Mouse (Mus musculus) midbrain, embryonic 15.5 days (tissue): ENCODE data around the gene Dnal4. TPM values are rescaled to one million over a fixed set of nuclear protein-coding genes. Genes with fewer than 3 reads are reported as not detected.
"Not testable (repeated sequence)": the region's sequence is repeated elsewhere in the genome, so short reads cannot be mapped to it uniquely, and the experiment has no call there.

Experiments
- ATAC-seq: fragments of 200-750 bp; cut with Nextera tagmentation; replicated peaks from 2 replicates; pipeline ENCODE4 v1.8.0; 2017; ENCODE audit warnings: moderate TSS enrichment
- H3K27ac ChIP-seq: fragments of 300-500 bp; sonication (generic); 2 replicates; pipeline ENCODE4 v1.5.1; 2015; ENCODE audit warnings: mild to moderate bottlenecking, inconsistent platforms
- H3K27me3 ChIP-seq: fragments of 300-500 bp; sonication (generic); replicated peaks from 2 replicates; pipeline ENCODE4 v1.6.1; 2015; ENCODE audit warnings: inconsistent platforms
- H3K36me3 ChIP-seq: fragments of 300-500 bp; sonication (generic); replicated peaks from 2 replicates; pipeline ENCODE4 v1.6.1; 2015; ENCODE audit warnings: inconsistent platforms
- H3K4me1 ChIP-seq: fragments of 300-500 bp; sonication (generic); 2 replicates; pipeline ENCODE4 v1.6.1; 2015; ENCODE audit warnings: inconsistent platforms
- H3K4me2 ChIP-seq: fragments of 300-500 bp; sonication (generic); 2 replicates; pipeline ENCODE4 v1.6.1; 2015; ENCODE audit warnings: inconsistent platforms, mild to moderate bottlenecking, moderate library complexity
- H3K4me3 ChIP-seq: fragments of 300-500 bp; sonication (generic); 2 replicates; pipeline ENCODE4 v1.5.1; 2015; ENCODE audit warnings: mild to moderate bottlenecking, inconsistent platforms
- H3K9ac ChIP-seq: fragments of 300-500 bp; sonication (generic); 2 replicates; pipeline ENCODE4 v1.6.1; 2015; ENCODE audit warnings: mild to moderate bottlenecking, inconsistent platforms
- H3K9me3 ChIP-seq: fragments of 300-500 bp; sonication (generic); 2 replicates; pipeline ENCODE4 v1.6.1; 2016; ENCODE audit warnings: inconsistent platforms
- WGBS: fragments of 180-500 bp; shearing (Covaris S2); methylation state at CpG from one replicate; pipeline ENCODE4 v1.1.7; 2015; ENCODE audit warnings: mixed read lengths; 5-methylcytosine and 5-hydroxymethylcytosine counted together
- polyA plus RNA-seq: library from polyadenylated mRNA; unstranded; fragments of >200 nt; fragmentation: Nextera tagmentation; extraction: Ambion mirVana; gene quantifications from 2 replicates; pipeline ENCODE4 v1.2.1, GENCODE M21; 2015

Dnal4 gene
- 80.6 and 81.1 TPM in 2 replicates for polyA plus RNA-seq

DNA sequence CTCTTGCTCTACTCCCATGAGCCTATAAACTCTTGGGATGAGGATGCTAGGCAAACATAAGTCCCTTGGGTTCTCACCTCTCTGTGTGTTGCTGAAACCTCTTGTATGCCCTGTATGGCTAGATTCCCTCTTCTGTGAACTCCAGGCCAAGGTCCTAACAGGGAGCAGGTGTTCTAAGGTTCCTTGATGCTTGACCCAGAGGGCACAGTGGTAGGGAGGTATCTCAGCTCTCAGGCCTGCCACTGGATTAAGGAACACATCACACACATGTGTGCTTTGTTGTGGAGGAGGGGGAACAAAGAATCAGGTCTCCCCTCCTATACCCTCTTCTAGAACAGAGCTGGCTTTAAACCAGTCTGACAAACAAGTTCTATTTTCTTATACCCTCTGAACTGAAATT lies at the start of gene Dnal4:
Gene Dnal4 (minus strand): TSS at position 101 of the 400 bp plus-strand sequence.
- no peak for ATAC-seq
- H3K9ac ChIP-seq = no peak within 1 kb of the TSS
- H3K4me2 ChIP-seq = no peak within 1 kb of the TSS
- H3K4me1 ChIP-seq = peaks cover 21% of the 10 kb centered on the region
- no peak within 1 kb of the TSS for H3K4me3 ChIP-seq
- no peak within 1 kb of the TSS for H3K27ac ChIP-seq
- no peaks in the 10 kb centered on the region for H3K36me3 ChIP-seq
- no peaks in the 10 kb centered on the region for H3K27me3 ChIP-seq
- no peaks in the 10 kb centered on the region for H3K9me3 ChIP-seq

DNA sequence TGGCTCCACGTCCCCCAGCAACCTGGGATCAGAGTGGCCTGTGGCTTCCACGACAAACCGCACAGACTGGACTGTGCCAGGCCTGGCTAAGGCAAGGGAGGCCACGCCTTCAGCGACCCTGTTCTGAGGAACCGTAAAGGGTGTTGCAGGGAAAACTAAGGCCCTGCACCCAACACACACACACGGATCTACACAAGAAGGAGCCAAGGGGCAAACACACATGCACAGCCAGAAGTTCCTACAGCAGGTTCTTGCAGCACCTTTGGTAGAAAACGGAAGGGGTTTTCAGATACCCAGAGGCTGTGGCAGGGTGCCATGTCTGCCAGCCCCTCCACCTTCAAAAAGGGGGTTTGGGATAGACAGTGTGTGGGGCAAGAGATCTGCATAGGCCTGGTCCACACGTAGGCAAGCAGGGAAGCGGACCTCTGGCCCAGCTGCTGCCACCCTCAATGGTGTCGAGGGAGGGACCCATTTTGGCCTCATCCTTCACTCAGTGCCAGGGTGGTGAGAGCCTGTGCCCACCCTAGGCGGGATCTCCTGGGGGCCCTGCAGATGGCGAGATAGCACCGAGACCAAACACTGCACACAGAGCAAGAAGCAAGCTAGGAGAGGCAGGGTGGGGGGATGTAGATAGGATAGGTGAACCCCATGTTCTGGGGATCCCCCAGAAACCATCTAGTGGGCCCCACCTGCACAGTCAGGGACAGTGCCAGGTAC lies 49.6 kb upstream of the Dnal4 start:
- Histone ChIP-seq H3K9ac (0 out of 2 replicates have a peak overlapping the region, but pooled peaks have one; percentile 4), H3K4me3 (no peak overlapping the region), H3K36me3 (peaks cover 9% of the 10 kb centered on the region; the same call in 1 of the 2 replicates), H3K27me3 (no peaks in the 10 kb centered on the region), H3K4me1 (peaks cover 76% of the 10 kb centered on the region), H3K4me2 (no peak overlapping the region; the same call in 1 of the 2 replicates), H3K9me3 (no peaks in the 10 kb centered on the region), H3K27ac (no peak overlapping the region)
- WGBS = 88% methylated on average over 14 of the region's 14 CpGs
- no peak for ATAC-seq

DNA sequence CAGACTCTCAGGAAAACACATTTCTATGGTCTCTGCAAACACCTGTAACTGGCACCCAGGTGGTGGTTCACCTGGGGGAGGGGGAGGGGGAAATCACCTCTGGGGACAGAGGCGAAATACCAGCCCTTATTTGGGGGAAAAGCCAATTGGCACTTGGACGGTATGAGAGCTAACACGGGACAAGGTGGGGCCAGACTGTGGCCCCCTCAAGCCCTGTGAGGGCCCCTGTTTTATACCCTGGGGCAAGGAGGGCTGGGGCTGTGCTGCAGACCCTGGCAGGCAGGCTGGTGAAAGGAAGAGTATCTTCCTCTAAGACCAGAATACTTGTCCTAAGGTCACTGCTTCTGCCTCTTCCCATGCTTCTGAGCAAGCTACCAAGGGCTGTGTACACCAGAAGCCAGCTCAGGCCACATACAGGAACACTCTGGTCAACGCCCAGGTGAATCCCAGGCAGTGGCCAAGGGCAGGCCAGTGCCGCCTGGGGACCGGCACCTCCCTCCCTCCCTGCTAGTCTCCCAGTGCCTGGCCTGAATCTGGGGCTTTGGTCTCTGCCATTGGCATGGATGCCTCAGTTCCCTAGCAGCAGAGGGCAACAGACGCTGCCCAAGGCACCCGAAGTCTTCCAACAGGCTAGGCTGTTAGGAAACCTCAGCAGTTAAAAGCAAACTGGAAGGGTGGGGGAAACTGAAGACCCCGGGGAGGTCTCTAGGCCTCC lies 48.7 kb upstream of the Dnal4 start:
- H3K4me3 ChIP-seq = no peak overlapping the region
- peaks cover 9% of the 10 kb centered on the region; the same call in 1 of the 2 replicates for H3K36me3 ChIP-seq
- H3K4me2 ChIP-seq = no peak overlapping the region
- H3K4me1 ChIP-seq = peaks cover 67% of the 10 kb centered on the region
- no peak overlapping the region for H3K27ac ChIP-seq
- ATAC-seq = no peak
- H3K9me3 ChIP-seq = no peaks in the 10 kb centered on the region
- peak overlapping the region; percentile 4; the same call in 1 of the 2 replicates for H3K9ac ChIP-seq
- 89% methylated on average over 9 of the region's 9 CpGs for WGBS
- H3K27me3 ChIP-seq = no peaks in the 10 kb centered on the region

DNA sequence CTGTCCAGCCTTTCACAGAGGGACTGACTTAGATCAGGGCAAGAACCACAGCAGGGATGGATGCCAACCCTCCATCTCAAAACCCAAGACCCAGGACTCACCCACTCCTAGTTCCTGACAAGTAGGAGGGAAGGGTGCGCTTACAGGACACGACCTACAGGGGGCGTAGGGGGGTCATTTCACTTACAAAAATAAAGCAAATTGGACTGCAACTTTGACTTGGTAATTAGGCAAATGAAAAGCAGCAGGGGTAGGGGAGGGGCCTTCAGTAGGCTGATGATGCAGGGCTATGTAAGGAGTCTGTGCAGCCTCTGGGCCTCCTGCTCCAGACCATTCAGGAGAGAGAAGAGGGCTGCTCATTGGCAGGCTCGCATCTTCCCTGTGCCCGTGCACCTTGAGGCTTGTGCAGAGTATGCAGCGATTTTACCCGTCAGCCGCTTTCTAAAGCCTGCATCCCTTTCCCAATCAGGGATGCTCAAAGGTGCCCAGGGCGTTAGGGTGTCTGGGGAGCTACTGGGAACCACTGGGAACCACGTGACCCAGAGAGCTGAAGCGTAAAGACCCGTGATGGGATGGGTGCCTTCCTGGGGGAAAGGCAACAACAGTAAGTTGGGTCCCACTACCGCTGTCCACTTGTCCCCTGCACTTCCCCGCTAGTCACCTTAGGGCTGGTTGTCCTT lies 47.6 kb upstream of the Dnal4 start:
- peaks cover 58% of the 10 kb centered on the region for H3K4me1 ChIP-seq
- no peaks in the 10 kb centered on the region for H3K27me3 ChIP-seq
- H3K4me2 ChIP-seq = peak overlapping the region; percentile 4; the same call in 1 of the 2 replicates
- H3K36me3 ChIP-seq = peaks cover 9% of the 10 kb centered on the region; the same call in 1 of the 2 replicates
- WGBS = 44% methylated on average over 14 of the region's 14 CpGs
- ATAC-seq = no peak
- H3K4me3 ChIP-seq = no peak overlapping the region
- H3K9ac ChIP-seq = no peak overlapping the region
- no peaks in the 10 kb centered on the region for H3K9me3 ChIP-seq
- peak overlapping the region; percentile 48; the same call in 1 of the 2 replicates for H3K27ac ChIP-seq

DNA sequence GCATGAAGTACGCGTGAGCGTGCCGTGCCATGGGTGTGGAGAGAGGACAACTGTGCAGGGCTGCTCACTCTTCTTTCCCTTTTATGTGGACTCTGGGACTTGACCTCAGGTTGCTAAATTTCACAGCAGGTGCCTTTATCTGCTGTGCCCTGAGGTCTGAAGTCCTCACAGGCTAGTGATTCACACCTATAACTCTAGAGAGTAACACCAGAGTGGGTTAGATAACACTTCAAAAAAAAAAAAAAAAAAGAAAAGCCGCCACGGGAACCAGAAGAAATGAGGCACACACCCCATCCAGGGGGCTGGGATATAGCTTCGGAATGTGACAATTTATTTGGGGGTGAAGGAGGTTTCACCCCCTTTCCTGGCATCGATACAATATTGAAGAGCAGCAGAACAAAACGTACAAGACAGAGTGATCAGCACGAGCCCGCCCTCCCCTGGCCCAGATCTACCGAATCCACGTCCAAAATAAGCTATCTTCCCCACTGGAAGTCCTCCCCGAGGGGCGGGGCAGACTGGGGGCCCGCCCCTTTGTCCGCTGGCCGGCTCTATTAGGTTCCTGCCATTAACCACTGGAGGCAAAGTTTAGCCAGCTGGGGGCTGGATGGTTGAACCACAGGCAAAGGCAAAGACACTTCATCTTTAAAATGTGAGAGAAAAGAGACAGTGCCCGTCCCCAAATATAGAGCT lies 46.1 kb upstream of the Dnal4 start:
- H3K4me2 ChIP-seq = no peak overlapping the region
- no peak overlapping the region for H3K27ac ChIP-seq
- H3K9ac ChIP-seq = no peak overlapping the region
- peaks cover 9% of the 10 kb centered on the region; the same call in 1 of the 2 replicates for H3K36me3 ChIP-seq
- H3K9me3 ChIP-seq = no peaks in the 10 kb centered on the region
- H3K4me3 ChIP-seq = no peak overlapping the region
- H3K27me3 ChIP-seq = no peaks in the 10 kb centered on the region
- WGBS = 70% methylated on average over 19 of the region's 19 CpGs
- H3K4me1 ChIP-seq = peaks cover 43% of the 10 kb centered on the region
- no peak for ATAC-seq

DNA sequence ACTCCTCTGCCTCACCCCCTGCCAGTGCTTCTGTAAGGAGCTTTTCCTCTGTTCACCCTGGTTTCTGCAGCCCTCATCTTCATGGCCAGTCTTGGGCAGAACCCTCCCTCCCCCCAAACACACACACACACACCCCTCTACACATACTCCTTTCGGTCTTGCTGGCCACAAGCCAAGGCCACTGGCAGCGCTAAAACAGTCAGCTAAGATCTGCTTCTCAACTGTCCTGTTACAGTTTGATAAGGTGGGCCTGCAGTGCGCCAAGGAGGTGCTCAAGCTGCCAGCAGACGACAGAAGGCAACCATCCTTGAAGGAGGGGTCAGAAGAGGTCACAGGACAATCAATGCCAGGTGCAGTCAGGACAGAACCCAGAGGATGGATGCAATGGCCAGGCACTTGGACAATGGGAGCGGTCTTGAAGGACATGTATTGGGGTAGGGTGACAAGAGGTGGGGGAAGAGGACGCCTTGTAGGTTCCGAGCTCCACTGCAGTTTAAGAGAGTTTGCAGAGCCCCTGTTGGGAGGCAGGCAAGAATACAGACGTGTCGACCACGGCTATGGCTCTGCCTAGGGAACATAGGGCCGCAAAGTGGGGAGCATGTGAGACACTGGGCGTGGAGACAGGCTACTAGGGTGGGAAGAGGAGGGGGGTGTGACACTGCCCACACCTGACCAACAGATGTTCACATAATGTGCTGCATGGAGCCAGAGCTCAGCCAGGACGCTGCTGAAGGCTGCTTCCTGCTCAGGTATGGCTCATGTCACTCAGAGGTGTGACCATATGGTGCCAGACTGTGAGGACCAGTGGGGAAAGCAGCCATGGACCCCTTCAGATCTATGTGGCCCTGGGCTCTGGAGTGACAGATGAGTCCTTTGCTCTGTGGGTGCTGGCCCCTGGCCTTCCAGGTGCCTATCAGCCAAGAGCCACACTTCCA lies 44.9 kb upstream of the Dnal4 start:
- no peak overlapping the region for H3K27ac ChIP-seq
- no peak overlapping the region for H3K9ac ChIP-seq
- H3K4me2 ChIP-seq = no peak overlapping the region
- 68% methylated on average over 13 of the region's 13 CpGs for WGBS
- H3K27me3 ChIP-seq = no peaks in the 10 kb centered on the region
- H3K36me3 ChIP-seq = peaks cover 9% of the 10 kb centered on the region; the same call in 1 of the 2 replicates
- ATAC-seq = 0 out of 2 replicates have a peak, but pooled peaks have one; percentile 15
- H3K4me1 ChIP-seq = peaks cover 31% of the 10 kb centered on the region
- H3K9me3 ChIP-seq = no peaks in the 10 kb centered on the region
- H3K4me3 ChIP-seq = no peak overlapping the region

DNA sequence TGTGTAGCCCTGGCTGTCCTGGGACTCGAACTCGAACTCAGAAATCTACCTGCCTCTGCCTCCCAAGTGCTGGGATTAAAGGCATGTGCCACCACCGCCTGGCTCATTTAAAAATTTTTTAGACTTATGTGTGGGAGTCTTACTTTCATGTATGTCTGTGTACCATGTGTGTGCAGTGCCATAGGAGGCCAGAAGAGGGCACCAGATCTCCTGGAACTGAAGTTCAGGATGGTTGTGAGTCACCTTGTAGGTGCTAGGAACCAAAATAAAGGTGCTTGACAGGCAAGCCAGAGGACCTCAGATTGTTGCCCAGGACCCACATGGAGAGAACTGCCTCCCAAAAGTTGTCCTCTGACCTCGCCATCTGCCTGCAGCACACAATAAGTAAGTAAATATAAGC lies 40.7 kb upstream of the Dnal4 start:
- Histone ChIP-seq H3K4me3 (no peak overlapping the region), H3K4me2 (no peak overlapping the region), H3K27ac (no peak overlapping the region), H3K36me3 (peaks cover 4% of the 10 kb centered on the region; the same call in 1 of the 2 replicates), H3K9ac (no peak overlapping the region), H3K4me1 (0 out of 2 replicates have a peak, but pooled peaks cover 3% of the 10 kb centered on the region), H3K27me3 (no peaks in the 10 kb centered on the region), H3K9me3 (no peaks in the 10 kb centered on the region)
- ATAC-seq = no peak
- 89% methylated on average over 4 of the region's 4 CpGs for WGBS

DNA sequence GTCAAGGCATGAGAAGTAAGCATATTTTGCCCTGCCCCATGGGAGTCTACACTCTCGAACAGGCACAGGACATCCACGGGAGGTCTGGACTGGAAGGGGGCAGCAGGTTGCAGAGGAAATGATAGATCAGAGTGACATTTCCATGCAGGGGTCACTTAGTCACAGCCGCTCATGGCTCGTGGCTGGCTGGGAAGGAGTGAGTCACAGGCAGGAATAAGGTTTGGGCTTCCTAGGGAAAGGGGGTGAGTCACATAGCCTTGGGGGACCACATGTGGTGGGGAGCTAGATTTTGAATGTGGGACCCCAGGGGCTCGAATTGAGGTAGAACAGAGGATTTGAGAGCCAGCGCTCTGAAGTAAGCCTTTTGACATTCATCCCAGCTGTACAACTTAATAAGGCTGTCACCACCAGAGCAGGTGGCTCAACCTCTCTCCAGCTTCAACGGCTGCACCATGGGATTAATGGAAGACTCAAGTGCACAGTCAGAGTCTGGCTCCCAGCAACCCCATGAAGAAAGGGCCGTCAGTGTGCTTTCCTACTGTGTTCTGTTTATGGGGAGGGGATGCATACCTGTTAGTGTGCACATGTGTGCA lies 36.1 kb upstream of the Dnal4 start:
- H3K4me1 ChIP-seq = 0 out of 2 replicates have a peak, but pooled peaks cover 3% of the 10 kb centered on the region
- no peak overlapping the region for H3K27ac ChIP-seq
- no peak overlapping the region for H3K4me2 ChIP-seq
- no peak overlapping the region for H3K4me3 ChIP-seq
- no peaks in the 10 kb centered on the region for H3K36me3 ChIP-seq
- no peak for ATAC-seq
- no peak overlapping the region for H3K9ac ChIP-seq
- no peaks in the 10 kb centered on the region; the same call in 1 of the 2 replicates for H3K27me3 ChIP-seq
- no peaks in the 10 kb centered on the region for H3K9me3 ChIP-seq
- WGBS = 26% methylated on average over 8 of the region's 8 CpGs

DNA sequence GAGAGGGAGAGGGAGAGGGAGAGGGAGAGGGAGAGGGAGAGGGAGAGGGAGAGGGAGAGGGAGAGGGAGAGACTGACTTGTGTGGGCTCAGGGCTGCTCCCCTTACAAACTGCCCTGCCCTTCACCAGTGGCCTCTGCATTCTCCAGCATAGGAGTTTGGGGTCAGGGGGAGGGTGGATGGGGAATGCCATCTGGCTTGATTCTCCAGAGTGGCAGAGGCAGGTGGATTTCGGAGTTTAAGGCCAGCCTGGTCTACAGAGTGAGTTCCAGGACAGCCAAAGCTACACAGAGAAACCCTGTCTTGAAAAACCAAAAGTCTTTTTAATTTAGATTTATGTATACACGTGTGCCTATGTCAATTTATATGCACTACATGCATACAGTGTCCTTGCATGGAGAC lies 35.2 kb upstream of the Dnal4 start:
- H3K9ac ChIP-seq, ATAC-seq, H3K4me3 ChIP-seq, H3K4me1 ChIP-seq, H3K27ac ChIP-seq, H3K9me3 ChIP-seq, H3K36me3 ChIP-seq, H3K4me2 ChIP-seq, H3K27me3 ChIP-seq: not testable (repeated sequence)
- WGBS = 58% methylated on average over 2 of the region's 2 CpGs

DNA sequence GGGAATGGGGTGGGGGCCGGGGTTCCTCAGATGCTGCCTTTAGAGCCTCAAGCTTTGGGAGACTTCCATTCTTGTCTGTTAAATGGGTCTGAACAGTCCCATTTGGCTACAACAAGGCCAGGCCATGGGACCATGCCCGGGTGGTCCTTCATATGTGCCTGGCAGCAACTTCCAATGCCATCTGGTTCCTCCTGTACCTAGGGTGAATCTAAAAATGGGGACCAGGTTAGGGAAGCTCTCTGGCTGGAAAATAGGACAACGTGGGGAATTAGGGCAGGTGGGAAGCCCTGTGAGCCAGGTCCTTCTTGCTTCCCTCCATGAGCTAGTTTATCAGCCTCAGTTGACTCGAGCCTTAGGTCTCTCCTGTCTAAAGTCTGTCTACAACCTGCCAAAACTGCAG lies 33.3 kb upstream of the Dnal4 start:
- peaks cover 18% of the 10 kb centered on the region for H3K27me3 ChIP-seq
- H3K27ac ChIP-seq = no peak overlapping the region
- no peak overlapping the region for H3K4me3 ChIP-seq
- H3K9me3 ChIP-seq = no peaks in the 10 kb centered on the region
- 72% methylated on average over 4 of the region's 4 CpGs for WGBS
- H3K4me2 ChIP-seq = no peak overlapping the region
- 0 out of 2 replicates have a peak, but pooled peaks cover 3% of the 10 kb centered on the region for H3K4me1 ChIP-seq
- no peaks in the 10 kb centered on the region for H3K36me3 ChIP-seq
- ATAC-seq = no peak
- H3K9ac ChIP-seq = no peak overlapping the region

DNA sequence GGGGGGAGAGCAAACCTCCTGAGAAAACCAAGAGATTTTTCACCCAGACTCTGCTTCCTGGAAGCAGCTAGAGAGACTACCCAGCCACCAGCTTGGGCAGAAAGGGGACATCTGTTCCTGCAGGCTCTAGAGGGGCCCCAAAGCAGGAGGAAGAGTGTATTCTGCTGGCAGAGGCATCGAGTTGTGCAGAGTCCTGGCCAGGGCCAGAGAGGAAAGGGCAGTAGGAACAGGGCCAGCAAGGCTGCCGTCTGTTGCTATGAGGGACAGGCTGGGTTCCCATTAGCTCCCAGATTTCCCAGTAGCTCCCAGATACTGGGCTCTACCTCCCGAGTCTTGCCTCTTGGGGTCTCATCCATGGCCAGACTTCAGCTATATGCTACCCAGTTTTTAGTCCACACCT lies 32.4 kb upstream of the Dnal4 start:
- H3K27ac ChIP-seq = no peak overlapping the region
- H3K4me3 ChIP-seq = no peak overlapping the region
- no peak overlapping the region for H3K9ac ChIP-seq
- H3K36me3 ChIP-seq = no peaks in the 10 kb centered on the region
- no peaks in the 10 kb centered on the region for H3K9me3 ChIP-seq
- peaks cover 9% of the 10 kb centered on the region; the same call in 1 of the 2 replicates for H3K4me1 ChIP-seq
- no peak overlapping the region for H3K4me2 ChIP-seq
- peaks cover 23% of the 10 kb centered on the region for H3K27me3 ChIP-seq
- 60% methylated on average over 3 of the region's 3 CpGs for WGBS
- ATAC-seq = no peak
